Mouse (Mus musculus): ENCODE data around the gene Traip. TPM values are rescaled to one million over a fixed set of nuclear protein-coding genes. Genes with fewer than 3 reads are reported as not detected.

The Traip gene
- polyA plus RNA-seq, 1 experiment from 2014 or later: 4.8 TPM

DNA sequence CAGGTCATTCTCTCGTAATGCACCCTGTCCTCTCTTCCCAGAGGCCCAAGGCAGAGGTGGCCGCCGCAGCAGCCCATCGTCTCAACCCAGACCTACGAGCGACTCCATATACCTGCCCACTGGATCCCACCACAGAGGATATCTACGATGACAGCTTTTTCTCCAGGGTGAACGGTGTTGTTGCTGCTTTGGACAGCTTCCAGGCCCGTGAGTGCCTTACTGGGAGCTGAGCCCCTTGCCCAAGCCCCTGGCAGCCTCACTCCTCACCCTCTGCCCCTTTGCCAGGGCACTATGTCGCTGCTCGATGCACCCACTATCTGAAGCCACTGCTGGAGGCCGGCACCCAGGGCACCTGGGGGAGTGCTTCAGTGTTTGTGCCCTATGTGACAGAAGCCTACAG, 28.9 kb downstream of the Traip start:
- no peaks in the 10 kb centered on the region for H3K9me3 ChIP-seq (ENCODE audit: control insufficient read depth, low read length)
- no peak for ATAC-seq (ENCODE audit: low FRiP score, low TSS enrichment)
- no peak for DNase-seq (ENCODE audit: low spot score)
- H3K9ac ChIP-seq (ENCODE audit: low read length): no peak overlapping the region
- TF ChIP-seq CTCF (IDR thresholded peaks at IDR 0.05; ENCODE audit: low read depth) (no peak), EP300 (optimal IDR thresholded peaks at IDR 0.05) (no peak)
- no peak overlapping the region for H3K4me3 ChIP-seq (ENCODE audit: low read depth, low read length)
- H3K4me1 ChIP-seq (replicated peaks; ENCODE audit: control insufficient read depth, insufficient read depth): 0 out of 2 replicates have a peak, but pooled peaks cover 5% of the 10 kb centered on the region
- no peak overlapping the region for H3K4me2 ChIP-seq (replicated peaks; ENCODE audit: low read depth)
- WGBS: 90% methylated on average over 12 of the region's 12 CpGs
- peaks cover 4% of the 10 kb centered on the region; the same call in 1 of the 2 replicates for H3K36me3 ChIP-seq (ENCODE audit: control insufficient read depth, insufficient read depth, low read length)
- no peaks in the 10 kb centered on the region for H3K27me3 ChIP-seq (ENCODE audit: control insufficient read depth, insufficient read depth, low read length)
- no peak overlapping the region for H3K27ac ChIP-seq (replicated peaks)

GRCm38 (mm10) chr9:107981684-107982605, 32.0 kb downstream of the Traip start:
- ATAC-seq (ENCODE audit: low FRiP score, low TSS enrichment) (no peak), DNase-seq (ENCODE audit: low spot score) (peak; percentile 31)
- Histone ChIP-seq H3K27me3 (ENCODE audit: control insufficient read depth, insufficient read depth, low read length) (no peaks in the 10 kb centered on the region), H3K9me3 (ENCODE audit: control insufficient read depth, low read length) (no peaks in the 10 kb centered on the region), H3K4me3 (ENCODE audit: low read depth, low read length) (peak overlapping the region; percentile 29), H3K9ac (ENCODE audit: low read length) (peak overlapping the region; percentile 48), H3K4me1 (replicated peaks; ENCODE audit: control insufficient read depth, insufficient read depth) (peaks cover 9% of the 10 kb centered on the region), H3K4me2 (replicated peaks; ENCODE audit: low read depth) (peak overlapping the region; percentile 80), H3K27ac (replicated peaks) (peak overlapping the region; percentile 97), H3K36me3 (ENCODE audit: control insufficient read depth, insufficient read depth, low read length) (peaks cover 4% of the 10 kb centered on the region; the same call in 1 of the 2 replicates)
- 30% methylated on average over 7 of the region's 7 CpGs for WGBS
- TF ChIP-seq EP300 (optimal IDR thresholded peaks at IDR 0.05): no peak
- no peak for TF ChIP-seq CTCF (IDR thresholded peaks at IDR 0.05; ENCODE audit: low read depth)

- H3K9me3 ChIP-seq (ENCODE audit: control insufficient read depth, low read length): no peaks in the 10 kb centered on the region
- WGBS: 22% methylated on average over 14 of the region's 14 CpGs
- TF ChIP-seq EP300 (optimal IDR thresholded peaks at IDR 0.05) (no peak), CTCF (IDR thresholded peaks at IDR 0.05; ENCODE audit: low read depth) (no peak)
- peaks cover 4% of the 10 kb centered on the region; the same call in 1 of the 2 replicates for H3K36me3 ChIP-seq (ENCODE audit: control insufficient read depth, insufficient read depth, low read length)
- H3K9ac ChIP-seq (ENCODE audit: low read length): peak within 1 kb of the TSS; percentile 74
- peaks cover 9% of the 10 kb centered on the region for H3K4me1 ChIP-seq (replicated peaks; ENCODE audit: control insufficient read depth, insufficient read depth)
- peak within 1 kb of the TSS; percentile 97 for H3K27ac ChIP-seq (replicated peaks)
- H3K4me2 ChIP-seq (replicated peaks; ENCODE audit: low read depth): peak within 1 kb of the TSS; percentile 80
- ATAC-seq (ENCODE audit: low FRiP score, low TSS enrichment) (peak; percentile 73; the same call in 1 of the 2 replicates), DNase-seq (ENCODE audit: low spot score) (peak; percentile 72)
- no peaks in the 10 kb centered on the region for H3K27me3 ChIP-seq (ENCODE audit: control insufficient read depth, insufficient read depth, low read length)
- H3K4me3 ChIP-seq (ENCODE audit: low read depth, low read length): peak within 1 kb of the TSS; percentile 64
Observed at GRCm38 (mm10) chr9:107982681-107983346, 32.9 kb downstream of the Traip start, which contains the start of gene Gm20661. Gm20661 (plus strand) TSS chr9:107983058.

DNA sequence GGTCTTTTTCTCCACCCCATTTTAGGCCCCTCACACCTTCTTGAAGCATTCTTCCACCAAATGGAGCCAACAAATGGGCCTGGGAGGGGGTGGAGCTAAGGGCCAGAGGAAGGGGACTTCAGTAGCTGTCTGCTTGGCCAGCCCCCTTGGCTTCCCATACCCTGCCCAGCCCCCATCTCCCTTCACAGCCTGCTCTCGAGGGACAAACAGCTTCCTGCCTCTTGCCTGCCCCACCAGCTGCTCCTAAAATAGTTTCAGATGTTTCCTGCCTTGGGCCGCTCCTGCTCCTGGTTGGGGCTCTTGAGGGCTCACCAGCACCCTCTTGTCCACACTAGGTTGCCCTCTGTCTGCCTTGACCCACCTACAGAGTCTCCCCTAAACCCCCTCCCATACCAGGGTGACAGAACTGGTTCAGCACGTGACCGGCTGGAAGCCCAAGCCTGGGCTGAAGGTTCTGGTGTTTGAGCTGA, 33.5 kb downstream of the Traip start:
- Histone ChIP-seq H3K4me2 (replicated peaks; ENCODE audit: low read depth) (peak overlapping the region; percentile 80), H3K4me3 (ENCODE audit: low read depth, low read length) (peak overlapping the region; percentile 64), H3K27ac (replicated peaks) (peak overlapping the region; percentile 97), H3K9ac (ENCODE audit: low read length) (peak overlapping the region; percentile 74), H3K4me1 (replicated peaks; ENCODE audit: control insufficient read depth, insufficient read depth) (peaks cover 9% of the 10 kb centered on the region), H3K9me3 (ENCODE audit: control insufficient read depth, low read length) (no peaks in the 10 kb centered on the region), H3K36me3 (ENCODE audit: control insufficient read depth, insufficient read depth, low read length) (peaks cover 4% of the 10 kb centered on the region; the same call in 1 of the 2 replicates), H3K27me3 (ENCODE audit: control insufficient read depth, insufficient read depth, low read length) (no peaks in the 10 kb centered on the region)
- TF ChIP-seq CTCF (IDR thresholded peaks at IDR 0.05; ENCODE audit: low read depth): no peak
- no peak for TF ChIP-seq EP300 (optimal IDR thresholded peaks at IDR 0.05)
- peak; percentile 45; the same call in 1 of the 2 replicates for ATAC-seq (ENCODE audit: low FRiP score, low TSS enrichment)
- DNase-seq (ENCODE audit: low spot score): peak; percentile 62
- WGBS: 26% methylated on average over 4 of the region's 4 CpGs

GRCm38 (mm10) chr9:107984052-107984753, 34.3 kb downstream of the Traip start:
- H3K27ac ChIP-seq (replicated peaks): peak overlapping the region; percentile 97
- H3K4me3 ChIP-seq (ENCODE audit: low read depth, low read length): peak overlapping the region; percentile 64
- peaks cover 9% of the 10 kb centered on the region for H3K4me1 ChIP-seq (replicated peaks; ENCODE audit: control insufficient read depth, insufficient read depth)
- 40% methylated on average over 19 of the region's 19 CpGs for WGBS
- H3K9me3 ChIP-seq (ENCODE audit: control insufficient read depth, low read length): no peaks in the 10 kb centered on the region
- TF ChIP-seq CTCF (IDR thresholded peaks at IDR 0.05; ENCODE audit: low read depth): no peak
- TF ChIP-seq EP300 (optimal IDR thresholded peaks at IDR 0.05): no peak
- H3K27me3 ChIP-seq (ENCODE audit: control insufficient read depth, insufficient read depth, low read length): no peaks in the 10 kb centered on the region
- H3K9ac ChIP-seq (ENCODE audit: low read length): peak overlapping the region; percentile 74
- DNase-seq (ENCODE audit: low spot score) (no peak), ATAC-seq (ENCODE audit: low FRiP score, low TSS enrichment) (no peak)
- peaks cover 3% of the 10 kb centered on the region; the same call in 1 of the 2 replicates for H3K36me3 ChIP-seq (ENCODE audit: control insufficient read depth, insufficient read depth, low read length)
- peak overlapping the region; percentile 80 for H3K4me2 ChIP-seq (replicated peaks; ENCODE audit: low read depth)

Measured in stomach, postnatal 0 days (tissue).